Comparison of ENCODE assay signal across 11 mouse cellular contexts in genomic region chr9:66708054-66708772, GRCm38 (mm10). TPM values are rescaled to one million over a fixed set of nuclear protein-coding genes. Genes with fewer than 3 reads are reported as not detected.
A peak's percentile ranks its signal among the peaks of the same experiment; 100 is the strongest.
DNase-seq lines count a peak whose midpoint lies in the region; ATAC-seq and TF ChIP-seq lines count a peak whose summit lies in the region.
"Had no signal": no experiment of that assay in that cellular context is flagged by ENCODE, and none has a peak within 500 bp of the region (broad histone marks: within the 10 kb centered on the region; RNA-seq: fewer than 3 reads in every experiment).

No protein-coding gene starts in this region.

- TF ChIP-seq CTCF in kidney, postnatal 0 days (IDR thresholded peaks at IDR 0.05; ENCODE audit: low read depth) = no peak

- 34% methylated on average over 11 of the region's 11 CpGs for WGBS in kidney, postnatal 0 days
- 52% methylated on average over 11 of the region's 11 CpGs for WGBS in hindbrain, embryonic 12.5 days

- H3K9ac ChIP-seq in kidney, postnatal 0 days (ENCODE audit: low read depth, low read length) = 0 out of 2 replicates have a peak overlapping the region, but pooled peaks have one; percentile 3
- no peak overlapping the region for H3K9ac ChIP-seq in hindbrain, embryonic 12.5 days
- H3K9ac ChIP-seq: liver, postnatal 0 days; midbrain, embryonic 12.5 days had no signal

- peak; percentile 16 for DNase-seq in adrenal gland, adult 2 months
- DNase-seq in adrenal gland, postnatal 14 days = no peak
- peak; percentile 55 for DNase-seq in kidney, postnatal 0 days (ENCODE audit: low spot score)
- no peak for DNase-seq in kidney, postnatal 10 days
- DNase-seq in brain, adult 2 months (ENCODE audit: low read depth, low spot score) = peak; percentile 71
- no peak for DNase-seq in ovary, postnatal 10 days (ENCODE audit: low spot score)
- DNase-seq: liver, postnatal 0 days had no signal

- no peak overlapping the region for H3K27ac ChIP-seq in kidney, postnatal 0 days
- 0 out of 2 replicates have a peak overlapping the region, but pooled peaks have one; percentile 12 for H3K27ac ChIP-seq in hindbrain, embryonic 12.5 days
- H3K27ac ChIP-seq: midbrain, embryonic 12.5 days had no signal

- no peaks in the 10 kb centered on the region for H3K36me3 ChIP-seq in kidney, postnatal 0 days (ENCODE audit: insufficient read depth, low read length)
- no peaks in the 10 kb centered on the region for H3K36me3 ChIP-seq in hindbrain, embryonic 12.5 days
- H3K36me3 ChIP-seq: midbrain, embryonic 12.5 days had no signal

- ATAC-seq in kidney, postnatal 0 days (replicated peaks; ENCODE audit: low FRiP score, low read depth) = 0 out of 2 replicates have a peak, but pooled peaks have one; percentile 17
- no peak for ATAC-seq in hindbrain, embryonic 12.5 days (ENCODE audit: low FRiP score)
- no peak for ATAC-seq in inflammation-experienced regulatory T-cells, adult 6 months
- ATAC-seq: liver, postnatal 0 days had no signal

- H3K4me2 ChIP-seq in kidney, postnatal 0 days (ENCODE audit: low read length) = no peak overlapping the region
- no peak overlapping the region for H3K4me2 ChIP-seq in hindbrain, embryonic 12.5 days (replicated peaks)
- H3K4me2 ChIP-seq: midbrain, embryonic 12.5 days had no signal

- H3K4me1 ChIP-seq in kidney, postnatal 0 days (replicated peaks; ENCODE audit: insufficient read depth, low read length) = peaks cover 8% of the 10 kb centered on the region
- H3K4me1 ChIP-seq in hindbrain, embryonic 12.5 days = peaks cover 16% of the 10 kb centered on the region

- H3K27me3 ChIP-seq in kidney, postnatal 0 days (ENCODE audit: insufficient read depth, low read length) = no peaks in the 10 kb centered on the region
- peaks cover 11% of the 10 kb centered on the region for H3K27me3 ChIP-seq in hindbrain, embryonic 12.5 days

- no peaks in the 10 kb centered on the region for H3K9me3 ChIP-seq in kidney, postnatal 0 days (replicated peaks; ENCODE audit: low read length)
- no peaks in the 10 kb centered on the region for H3K9me3 ChIP-seq in hindbrain, embryonic 12.5 days (replicated peaks)
- H3K9me3 ChIP-seq: midbrain, embryonic 12.5 days had no signal

- no peak overlapping the region for H3K4me3 ChIP-seq in kidney, postnatal 0 days (replicated peaks; ENCODE audit: low read depth, low read length)
- no peak overlapping the region for H3K4me3 ChIP-seq in hindbrain, embryonic 12.5 days
- H3K4me3 ChIP-seq: midbrain, embryonic 12.5 days had no signal

RNA-seq across cellular contexts. Expression of gene Car12, which starts 5.3 kb away (rescaled TPM):
- under 1 TPM; 0.23 to 0.45 TPM for total RNA-seq in adrenal gland, adult 2 months (2021)
- 0.42 and 0.49 TPM in 2 replicates for polyA plus RNA-seq in adrenal gland, adult 2 months (2012; rRNA removed)
- total RNA-seq in adrenal gland, postnatal 14 days (2021) = 0.33 and 0.49 TPM in 2 replicates
- polyA plus RNA-seq in kidney, postnatal 0 days (2015; fragmentation: Nextera tagmentation; extraction: Ambion mirVana) = 52.5 and 60.2 TPM in 2 replicates
- 2.7 and 3.9 TPM in 2 replicates for polyA plus RNA-seq in hindbrain, embryonic 12.5 days (2016; fragmentation: Nextera tagmentation; extraction: Ambion mirVana)
- polyA plus RNA-seq in inflammation-experienced regulatory T-cells, adult 6 months (2017; shearing (Covaris generic)) = 10 to 100 TPM in 1 of 3 experiments, 1 to 10 TPM in 2; 2.9 to 10.2 (median 8.9) TPM
- total RNA-seq: heart, adult 18-20 months had no signal

Comparison
In these comparisons a context has a peak if more than half of its experiments do, and no peak if none do; other contexts are left out.
1. DNase-seq: peak in adrenal gland, adult 2 months (single experiment), kidney, postnatal 0 days (single experiment) and brain, adult 2 months (single experiment); none in adrenal gland, postnatal 14 days (single experiment), kidney, postnatal 10 days (single experiment) and ovary, postnatal 10 days (single experiment).